Mouse (Mus musculus) spleen, postnatal 36 days (tissue): ENCODE results near the gene Glis3.

Experiments
- DNase-seq, 2 experiments: peaks; one replicate each; pipeline ENCODE4 v3.0.0; 2022; ENCODE audit warnings: low spot score in 2 of 2, mixed read lengths in 1 of 2

The Glis3 gene

GRCm38 (mm10) chr19:28591736-28592477, 88.0 kb downstream of the Glis3 start:
- DNase-seq = no peak

- DNase-seq = no peak
Measured at GRCm38 (mm10) chr19:28580499-28580898, 99.4 kb downstream of the Glis3 start.

- no peak for DNase-seq
Measured at GRCm38 (mm10) chr19:28579724-28580375, 100.0 kb downstream of the Glis3 start.

GRCm38 (mm10) chr19:28577023-28577422, 102.9 kb downstream of the Glis3 start:
- DNase-seq = no peak

- no peak for DNase-seq
Measured at GRCm38 (mm10) chr19:28576619-28577018, 103.3 kb downstream of the Glis3 start.

- DNase-seq = no peak
Measured at GRCm38 (mm10) chr19:28573641-28574040, 106.2 kb downstream of the Glis3 start.

- no peak for DNase-seq
Measured at GRCm38 (mm10) chr19:28569856-28570255, 110.0 kb downstream of the Glis3 start.

- DNase-seq = no peak
Measured at GRCm38 (mm10) chr19:28567100-28567499, 112.8 kb downstream of the Glis3 start.

GRCm38 (mm10) chr19:28566554-28566953, 113.3 kb downstream of the Glis3 start:
- no peak for DNase-seq

GRCm38 (mm10) chr19:28561697-28562002, 118.2 kb downstream of the Glis3 start:
- no peak for DNase-seq

- no peak for DNase-seq
Measured at GRCm38 (mm10) chr19:28560801-28561696, 118.8 kb downstream of the Glis3 start.

- DNase-seq = no peak
Measured at GRCm38 (mm10) chr19:28559836-28560235, 120.0 kb downstream of the Glis3 start.

GRCm38 (mm10) chr19:28559400-28559799, 120.5 kb downstream of the Glis3 start:
- no peak for DNase-seq

GRCm38 (mm10) chr19:28558661-28559060, 121.2 kb downstream of the Glis3 start:
- DNase-seq = no peak

GRCm38 (mm10) chr19:28557559-28558328, 122.1 kb downstream of the Glis3 start:
- no peak for DNase-seq

GRCm38 (mm10) chr19:28555181-28555929, 124.5 kb downstream of the Glis3 start:
- DNase-seq = no peak

- DNase-seq = no peak
Measured at GRCm38 (mm10) chr19:28550611-28551010, 129.3 kb downstream of the Glis3 start.

GRCm38 (mm10) chr19:28546933-28547332, 132.9 kb downstream of the Glis3 start:
- no peak for DNase-seq

- no peak for DNase-seq
Measured at GRCm38 (mm10) chr19:28545493-28545892, 134.4 kb downstream of the Glis3 start.

GRCm38 (mm10) chr19:28538813-28539212, 141.1 kb downstream of the Glis3 start:
- DNase-seq = no peak

GRCm38 (mm10) chr19:28534964-28535363, 144.9 kb downstream of the Glis3 start:
- DNase-seq = no peak
